Mouse (Mus musculus) ovary, adult 18-20 months (tissue): Measurements from ENCODE around the gene Iqcf5.

ENCODE experiments used
- DNase-seq: peaks from one replicate; pipeline ENCODE4 v3.0.0; 2022; ENCODE audit warnings: low spot score, mixed read lengths

Gene Iqcf5

DNA sequence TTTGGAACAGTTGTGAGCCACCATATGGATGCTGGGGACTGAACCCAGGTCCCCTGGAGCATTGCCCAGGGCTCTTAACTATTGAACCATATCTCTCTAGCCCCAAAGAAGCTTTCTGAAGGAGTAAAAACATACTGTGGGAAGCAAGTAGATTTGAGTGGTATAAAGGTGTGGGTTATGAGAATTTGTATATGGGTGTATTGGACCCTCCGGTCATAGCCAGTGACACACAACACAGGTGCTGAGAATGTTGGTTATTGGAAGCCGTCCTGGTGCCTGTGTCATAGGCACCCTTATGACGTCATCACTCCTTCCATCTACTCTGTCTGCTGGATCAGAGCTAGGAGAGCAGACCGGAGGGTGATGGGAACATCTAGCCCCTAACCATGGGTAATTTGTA is at the start of gene Iqcf5:
TSS of gene Iqcf5 (plus strand) at position 301 of the 400 bp plus-strand sequence.
- DNase-seq, result no peak

GRCm38 (mm10) chr9:106464751-106465541 is 49.4 kb upstream of the Iqcf5 start:
- no peak for DNase-seq

GRCm38 (mm10) chr9:106465571-106466200 is 48.7 kb upstream of the Iqcf5 start, which contains the start of gene Gpr62:
Gpr62 (minus strand) TSS chr9:106465938.
- no peak for DNase-seq

GRCm38 (mm10) chr9:106466721-106467120 is 47.7 kb upstream of the Iqcf5 start:
- DNase-seq, result no peak

DNA sequence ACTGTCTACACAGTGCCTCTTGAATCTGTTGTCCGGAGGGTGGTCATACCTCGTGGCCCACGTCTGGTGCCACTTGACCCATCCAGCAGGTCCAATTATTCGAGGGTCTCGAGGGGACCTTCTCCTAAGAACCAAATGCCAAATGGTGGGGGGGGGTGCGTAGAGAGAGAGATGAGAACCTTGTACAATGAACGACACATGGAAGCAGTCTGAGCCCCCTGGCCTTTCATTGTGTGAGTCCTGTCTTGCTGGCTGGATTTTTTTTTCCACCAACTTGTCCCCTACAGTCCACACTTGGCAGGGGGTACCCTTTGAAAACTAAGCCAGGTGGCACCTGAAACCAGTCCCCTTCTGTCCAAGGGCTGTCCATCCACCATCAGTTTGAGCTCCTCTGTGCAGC is 46.6 kb upstream of the Iqcf5 start:
- no peak for DNase-seq

DNA sequence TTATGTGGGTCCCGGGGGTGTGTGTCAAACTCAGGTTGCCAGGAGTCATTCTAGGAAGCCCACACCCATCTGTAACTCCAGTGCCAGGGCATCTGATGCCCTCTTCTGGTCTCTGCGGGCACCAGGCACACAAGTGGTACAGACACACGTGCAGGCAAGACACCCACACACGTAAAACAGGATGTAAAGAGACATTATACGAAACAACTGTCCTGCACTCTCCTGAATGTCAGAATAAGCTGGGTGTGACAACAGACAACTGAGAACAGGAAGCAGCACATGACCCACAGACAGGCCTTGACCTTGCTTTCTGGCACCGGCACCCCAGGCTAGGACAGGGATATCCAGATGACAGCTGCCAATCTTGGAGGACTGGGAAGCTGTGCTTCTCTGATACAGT is 45.1 kb upstream of the Iqcf5 start:
- DNase-seq, result no peak

- DNase-seq, result no peak
These were observed 44.6 kb upstream of the Iqcf5 start for GRCm38 (mm10) chr9:106469776-106470175.

DNA sequence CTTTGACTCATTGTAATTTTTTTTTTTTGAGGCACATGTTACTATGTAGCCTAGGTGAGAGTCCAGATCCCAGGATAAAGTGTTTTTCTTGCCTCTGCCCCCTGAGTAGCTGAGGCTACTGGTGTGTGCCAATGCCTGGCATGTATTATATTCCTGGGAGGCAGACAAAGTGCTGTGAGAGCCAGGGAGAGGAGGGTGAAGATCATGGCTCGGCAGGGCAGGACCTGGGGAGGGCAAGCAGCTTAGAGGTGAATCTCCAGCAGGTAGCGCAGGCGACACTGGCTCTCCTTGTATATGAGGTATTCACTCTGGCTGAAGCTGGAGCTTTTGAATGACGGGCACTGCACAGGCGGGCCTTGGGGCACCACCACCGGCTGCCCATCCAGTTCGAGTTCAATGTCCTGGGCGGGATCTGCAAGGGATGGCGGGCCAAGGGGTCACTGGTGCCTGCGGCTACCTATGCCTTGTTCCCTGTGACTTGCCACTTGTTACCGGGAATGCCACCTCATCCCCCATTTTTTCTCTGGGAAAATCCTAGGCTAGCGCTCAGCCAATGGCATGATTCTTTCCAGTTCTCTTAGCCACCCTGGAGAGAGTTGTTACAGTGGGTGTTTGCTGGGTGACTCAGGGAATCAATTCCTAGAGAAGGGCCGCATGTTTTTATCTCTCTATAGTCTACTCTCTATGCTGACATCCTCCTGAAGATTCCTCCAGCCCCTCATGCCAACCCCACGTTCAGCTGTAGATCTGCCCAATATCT is 43.2 kb upstream of the Iqcf5 start:
- DNase-seq, result no peak

- no peak for DNase-seq
These were observed 42.5 kb upstream of the Iqcf5 start for GRCm38 (mm10) chr9:106471892-106472291.

- DNase-seq, result no peak
These were observed 42.1 kb upstream of the Iqcf5 start for GRCm38 (mm10) chr9:106472321-106472720.

GRCm38 (mm10) chr9:106473081-106473752 is 41.2 kb upstream of the Iqcf5 start:
- no peak for DNase-seq

- DNase-seq, result no peak
These were observed 40.6 kb upstream of the Iqcf5 start for GRCm38 (mm10) chr9:106473753-106474105.

- peak; percentile 59 for DNase-seq
These were observed 39.9 kb upstream of the Iqcf5 start for GRCm38 (mm10) chr9:106474456-106474855.

DNA sequence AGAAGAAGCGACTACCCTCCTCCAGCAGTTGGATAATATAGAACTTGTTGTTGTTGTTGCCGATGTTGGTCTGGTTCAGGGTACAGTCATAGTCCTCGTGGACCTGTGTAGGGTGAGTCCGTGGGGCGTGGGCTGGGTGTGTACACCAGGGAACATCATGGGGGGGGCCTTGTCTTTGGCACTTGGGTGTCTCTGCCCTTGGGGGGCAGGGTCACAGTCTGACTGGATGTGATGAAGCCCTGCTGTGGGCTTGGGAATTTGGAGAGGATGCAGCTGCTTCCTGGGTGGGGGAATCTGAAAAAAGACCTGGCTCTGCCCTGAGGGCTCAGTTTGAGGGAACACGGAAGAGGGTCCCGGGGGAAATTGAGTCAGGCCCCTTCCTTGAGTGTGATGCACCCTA is 39.3 kb upstream of the Iqcf5 start:
- no peak for DNase-seq

DNA sequence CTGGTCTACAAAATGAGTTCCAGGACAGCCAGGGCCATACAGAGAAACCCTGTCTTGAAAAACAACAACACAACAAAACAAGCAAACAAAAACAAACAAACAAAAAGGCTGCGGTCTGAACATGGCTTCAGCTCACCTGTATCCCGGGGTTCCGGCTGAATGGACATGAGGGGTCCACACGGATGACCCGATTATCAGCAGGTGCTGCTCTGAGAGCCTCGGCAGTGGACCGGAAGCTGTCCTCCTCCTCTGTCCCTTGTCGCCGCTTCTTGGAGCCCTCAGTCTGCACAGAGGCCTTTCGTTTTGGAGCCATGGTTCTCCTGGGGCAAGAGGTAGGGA is 38.7 kb upstream of the Iqcf5 start, which contains the start of gene Rrp9:
TSS of gene Rrp9 (plus strand) at position 301 of the 339 bp plus-strand sequence.
- DNase-seq, result no peak

GRCm38 (mm10) chr9:106476002-106476923 is 38.1 kb upstream of the Iqcf5 start:
- peak; percentile 43 for DNase-seq

GRCm38 (mm10) chr9:106476924-106477484 is 37.4 kb upstream of the Iqcf5 start, which contains the start of gene Parp3:
Parp3 (minus strand) TSS chr9:106476949.
- peak; percentile 100 for DNase-seq

DNA sequence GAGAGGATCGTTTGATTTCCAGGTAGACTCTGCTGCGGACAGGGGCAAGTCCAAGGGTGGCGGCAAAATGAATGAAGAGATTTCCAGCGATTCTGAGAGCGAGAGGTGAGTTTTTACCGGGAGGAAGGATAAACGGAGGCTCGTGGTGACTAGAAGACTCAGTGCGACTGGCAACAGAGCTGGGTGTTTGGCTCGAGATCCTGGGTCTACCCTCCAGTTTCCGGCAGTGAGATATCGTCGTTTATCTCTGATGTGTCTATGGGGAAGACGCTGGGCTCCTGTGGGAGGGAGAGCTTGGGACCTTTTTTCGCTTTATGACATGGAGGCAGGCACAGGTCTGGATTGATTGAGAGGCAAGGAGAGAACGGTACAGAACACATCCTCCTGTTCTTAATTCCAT is 36.7 kb upstream of the Iqcf5 start:
- DNase-seq, result no peak

- DNase-seq, result no peak
These were observed 36.3 kb upstream of the Iqcf5 start for GRCm38 (mm10) chr9:106478101-106478500.

- DNase-seq, result no peak
These were observed 33.8 kb upstream of the Iqcf5 start for GRCm38 (mm10) chr9:106480541-106480940.

DNA sequence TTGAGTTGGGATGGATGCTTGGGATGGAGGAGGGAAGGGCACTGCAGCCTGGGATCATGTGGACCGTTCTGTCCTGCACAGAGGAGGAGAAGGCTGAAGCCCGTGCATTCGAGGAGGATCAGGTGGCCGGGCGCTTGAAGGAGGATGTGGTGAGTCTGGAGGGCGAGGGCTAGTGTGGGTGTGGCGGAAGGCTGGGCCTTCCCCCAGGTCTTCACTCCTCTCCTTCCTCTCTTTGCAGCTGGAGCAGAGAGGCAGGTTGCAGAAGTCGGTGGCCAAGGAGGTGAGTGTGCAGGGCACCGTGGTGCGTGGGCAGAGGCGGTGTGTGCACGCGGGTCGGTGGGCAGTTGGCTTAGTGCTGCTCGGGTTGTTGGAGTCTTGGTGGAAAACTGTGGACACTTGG is 33.3 kb upstream of the Iqcf5 start:
- DNase-seq, result no peak
